Mouse (Mus musculus) heart, adult 2 months (tissue): ENCODE measurements around the gene Casd1. TPM values are rescaled to one million over a fixed set of nuclear protein-coding genes. Genes with fewer than 3 reads are reported as not detected.

ENCODE experiments used
- DNase-seq, 2 experiments: peaks; one replicate each; pipeline ENCODE4 v3.0.0; 2021
- H3K27ac ChIP-seq: fragments of 200-600 bp; 2 replicates; pipeline ENCODE4 v1.8.1; 2022
- H3K27me3 ChIP-seq: fragments of 200-500 bp; 2 replicates; pipeline ENCODE4 v1.6.1; 2012; ENCODE audit warnings: mild to moderate bottlenecking, low read length, inconsistent platforms, mixed read lengths; ENCODE audit not compliant: control insufficient read depth, insufficient read depth
- H3K36me3 ChIP-seq: fragments of 200-500 bp; 2 replicates; pipeline ENCODE4 v1.6.1; 2012; ENCODE audit warnings: low read length, inconsistent platforms; ENCODE audit not compliant: control insufficient read depth, insufficient read depth
- H3K4me1 ChIP-seq: fragments of 200-500 bp; 2 replicates; pipeline ENCODE4 v1.6.1; 2011; ENCODE audit warnings: low read length; ENCODE audit not compliant: control insufficient read depth, insufficient read depth
- H3K4me3 ChIP-seq: fragments of 200-600 bp; 2 replicates; pipeline ENCODE4 v1.8.1; 2022
- H3K79me2 ChIP-seq: fragments of 200-500 bp; replicated peaks from 2 replicates; pipeline ENCODE4 v1.6.1; 2012; ENCODE audit warnings: mild to moderate bottlenecking, inconsistent platforms, low read length, moderate library complexity, mixed read lengths; ENCODE audit not compliant: control insufficient read depth, insufficient read depth
- H3K9ac ChIP-seq: fragments of 200-500 bp; 2 replicates; pipeline ENCODE4 v1.6.1; 2012; ENCODE audit warnings: low read depth, mild to moderate bottlenecking, control low read depth, inconsistent platforms, low read length, mixed read lengths
- CTCF ChIP-seq: fragments of 200-600 bp; IDR thresholded peaks from 2 replicates; pipeline ENCODE4 v1.8.1; 2022; ENCODE audit warnings: antibody characterized with exemption, mild to moderate bottlenecking, moderate library complexity
- EP300 ChIP-seq: fragments of 200-500 bp; IDR thresholded peaks from 2 replicates; pipeline ENCODE4 v1.6.1; 2011; ENCODE audit warnings: low read depth, low read length, control low read depth; ENCODE audit not compliant: insufficient read depth
- POLR2A ChIP-seq: fragments of 200-500 bp; IDR thresholded peaks from 2 replicates; pipeline ENCODE4 v1.6.1; 2011; ENCODE audit warnings: mild to moderate bottlenecking, low read depth, low read length, control low read depth; ENCODE audit not compliant: insufficient read depth
- whole genome bisulfite sequencing: fragments of 180-500 bp; shearing (Covaris S2); methylation state at CpG from one replicate; pipeline ENCODE4 v1.1.7; 2018; 5-methylcytosine and 5-hydroxymethylcytosine counted together
- intact Hi-C: fragments of 180-260 bp; cut with DNase I; formaldehyde crosslinking; loops from one replicate; pipeline ENCODE4 v1.15.1; 2025
- polyA plus RNA-seq: library from polyadenylated mRNA; depleted of rRNA; stranded (reverse); fragments of >200 nt; gene quantifications from 2 replicates; pipeline ENCODE4 v1.2.3, GENCODE M21; 2012
- total RNA-seq, 2 experiments: library from RNA; stranded (reverse); gene quantifications; 2 replicates each; pipeline ENCODE4 v1.2.3; 2021

The Casd1 gene
- total and polyA plus RNA-seq, 3 experiments: 12.3 to 26.4 (median 26.1) TPM

- DNase-seq: no peak
- 72% methylated on average over 6 of the region's 6 CpGs for WGBS
- no peaks in the 10 kb centered on the region for H3K4me1 ChIP-seq
- no peak overlapping the region for H3K9ac ChIP-seq
- no peaks in the 10 kb centered on the region for H3K36me3 ChIP-seq
- intact Hi-C loops: no loop called here
- no peak overlapping the region for H3K4me3 ChIP-seq
- peaks cover 2% of the 10 kb centered on the region; the same call in 1 of the 2 replicates for H3K27me3 ChIP-seq
- H3K27ac ChIP-seq: no peak overlapping the region
- TF ChIP-seq CTCF: no peak
- TF ChIP-seq POLR2A: no peak
- TF ChIP-seq EP300: no peak
- no peaks in the 10 kb centered on the region for H3K79me2 ChIP-seq
Measured at GRCm38 (mm10) chr6:4583485-4583884, 17.2 kb upstream of the Casd1 start.

DNA sequence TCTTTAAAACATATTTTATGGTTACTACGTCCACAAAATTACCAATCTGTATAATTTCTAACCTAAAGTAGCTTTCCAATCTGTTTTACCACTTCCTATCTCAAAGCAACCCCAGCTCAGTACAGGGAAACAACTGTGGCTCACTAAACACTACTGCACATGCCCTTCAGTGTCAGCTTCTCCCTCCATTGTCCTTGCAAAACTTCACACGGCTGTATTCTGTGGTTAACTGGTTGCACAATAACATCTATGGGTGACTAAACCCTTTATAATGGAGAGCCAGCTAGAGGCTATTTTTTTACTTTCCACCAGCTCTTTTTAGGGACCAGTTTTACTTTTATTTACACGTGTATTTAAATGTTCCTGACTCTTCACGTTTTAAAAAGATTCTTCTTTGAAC is 12.7 kb upstream of the Casd1 start:
- H3K36me3 ChIP-seq: no peaks in the 10 kb centered on the region
- no peaks in the 10 kb centered on the region for H3K27me3 ChIP-seq
- DNase-seq: no peak
- H3K4me1 ChIP-seq: no peaks in the 10 kb centered on the region
- TF ChIP-seq POLR2A (no peak), EP300 (no peak), CTCF (no peak)
- no peak overlapping the region for H3K9ac ChIP-seq
- no peak overlapping the region for H3K4me3 ChIP-seq
- 70% methylated on average over 4 of the region's 4 CpGs for WGBS
- H3K79me2 ChIP-seq: no peaks in the 10 kb centered on the region
- no peak overlapping the region for H3K27ac ChIP-seq
- intact Hi-C loops: no loop called here

- H3K9ac ChIP-seq: no peak overlapping the region
- no peaks in the 10 kb centered on the region for H3K79me2 ChIP-seq
- no peaks in the 10 kb centered on the region for H3K27me3 ChIP-seq
- no peaks in the 10 kb centered on the region for H3K36me3 ChIP-seq
- H3K4me3 ChIP-seq: no peak overlapping the region
- H3K4me1 ChIP-seq: no peaks in the 10 kb centered on the region
- no peak for DNase-seq
- no peak for TF ChIP-seq CTCF
- TF ChIP-seq EP300: no peak
- TF ChIP-seq POLR2A: no peak
- intact Hi-C loops: no loop called here
- WGBS: 90% methylated on average over 3 of the region's 3 CpGs
- no peak overlapping the region for H3K27ac ChIP-seq
Measured at GRCm38 (mm10) chr6:4588722-4589121, 11.9 kb upstream of the Casd1 start.

DNA sequence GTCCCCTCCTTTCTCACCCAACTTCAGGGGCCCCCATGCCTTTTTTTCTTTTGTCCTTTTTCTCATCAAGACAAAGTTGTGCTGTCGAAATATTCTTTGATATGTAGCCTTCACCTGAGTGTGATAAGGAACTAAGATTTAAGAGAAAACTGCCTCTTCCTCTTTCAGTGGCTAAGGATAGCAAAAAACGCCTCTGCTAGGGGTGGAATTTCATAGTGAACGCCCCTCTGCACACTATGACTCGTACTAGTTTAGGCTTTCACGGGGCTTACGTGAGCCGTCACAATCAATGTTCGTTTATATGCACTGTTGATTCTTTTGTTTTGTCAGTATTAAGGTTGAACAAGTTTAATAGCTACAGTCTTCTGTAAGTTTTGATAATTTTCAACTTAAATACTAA is 10.6 kb upstream of the Casd1 start:
- TF ChIP-seq CTCF: no peak
- H3K4me1 ChIP-seq: no peaks in the 10 kb centered on the region
- no peak overlapping the region for H3K27ac ChIP-seq
- no peak for DNase-seq
- WGBS: 70% methylated on average over 8 of the region's 8 CpGs
- H3K27me3 ChIP-seq: no peaks in the 10 kb centered on the region
- intact Hi-C loops: no loop called here
- no peak overlapping the region for H3K4me3 ChIP-seq
- no peaks in the 10 kb centered on the region for H3K36me3 ChIP-seq
- H3K79me2 ChIP-seq: no peaks in the 10 kb centered on the region
- H3K9ac ChIP-seq: no peak overlapping the region

DNA sequence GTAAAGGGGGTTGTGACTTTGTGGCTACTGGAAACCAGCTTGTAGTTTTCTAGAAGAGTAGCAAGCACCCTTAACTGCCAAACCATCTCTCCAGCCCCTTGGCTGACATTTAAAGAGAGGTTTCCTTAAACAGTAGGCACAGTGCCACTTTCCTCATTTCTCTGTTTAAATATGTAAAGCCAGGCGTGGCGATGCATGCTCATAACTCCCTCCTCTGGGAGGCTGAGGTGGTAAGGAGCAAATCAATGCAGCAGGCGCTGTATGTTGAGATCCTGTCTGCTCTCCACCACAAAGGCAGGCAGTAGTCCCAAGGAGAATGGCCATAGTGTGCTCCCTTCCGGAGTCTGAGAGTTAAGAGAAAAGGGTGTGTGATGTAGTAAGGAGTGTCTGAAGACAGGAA is 2.9 kb upstream of the Casd1 start:
- H3K36me3 ChIP-seq: no peaks in the 10 kb centered on the region
- H3K4me1 ChIP-seq: peaks cover 4% of the 10 kb centered on the region
- intact Hi-C loops: no loop called here
- no peak overlapping the region for H3K4me3 ChIP-seq
- H3K27ac ChIP-seq: no peak overlapping the region
- TF ChIP-seq CTCF: no peak
- DNase-seq: no peak
- H3K9ac ChIP-seq: no peak overlapping the region
- 73% methylated on average over 4 of the region's 4 CpGs for WGBS
- H3K79me2 ChIP-seq: no peaks in the 10 kb centered on the region
- H3K27me3 ChIP-seq: no peaks in the 10 kb centered on the region

DNA sequence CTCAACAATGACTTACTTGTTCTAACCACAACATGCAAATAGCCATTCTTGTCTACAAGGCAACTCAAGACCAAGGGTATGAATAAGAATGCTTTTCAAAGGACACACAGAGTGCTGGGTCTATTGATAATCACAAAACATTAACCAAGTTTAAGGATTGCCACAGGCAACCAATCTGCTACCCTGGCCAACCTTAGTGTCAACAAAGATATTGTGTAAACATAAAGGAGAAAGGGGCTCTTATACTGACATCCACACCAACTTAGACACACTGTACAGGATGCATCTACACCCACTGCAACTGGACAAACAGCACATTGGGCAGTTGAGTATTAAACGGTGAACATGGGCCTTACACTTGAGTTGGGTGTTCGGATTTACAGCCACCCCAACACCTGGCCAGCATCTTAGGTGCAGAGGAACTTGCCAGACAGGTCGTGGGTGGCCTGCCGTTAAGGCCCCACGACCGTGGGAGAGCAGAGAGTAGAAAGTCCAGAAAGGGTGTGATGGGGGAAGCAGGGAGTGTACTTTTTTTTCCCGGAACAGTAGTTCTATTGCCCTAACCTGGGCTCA is 468 bp upstream of the Casd1 start:
- Histone ChIP-seq H3K9ac (peak overlapping the region; percentile 88), H3K79me2 (no peaks in the 10 kb centered on the region), H3K27ac (peak overlapping the region; percentile 94), H3K27me3 (no peaks in the 10 kb centered on the region), H3K4me1 (peaks cover 4% of the 10 kb centered on the region), H3K4me3 (peak overlapping the region; percentile 57), H3K36me3 (no peaks in the 10 kb centered on the region)
- 38% methylated on average over 7 of the region's 7 CpGs for WGBS
- intact Hi-C loops: loop anchor here (5.0 to 10.0 kb wide), 3 partner anchors 147 to 895 kb away; partner anchors contain the start of genes Pdk4, Peg10, Pon2 and Sgce
- TF ChIP-seq EP300 (no peak), CTCF (no peak), POLR2A (no peak)
- DNase-seq: no peak
